Comparison of ENCODE assay signal across 25 mouse cellular contexts in genomic region chr10:5056940-5057339, GRCm38 (mm10). TPM values are rescaled to one million over a fixed set of nuclear protein-coding genes. Genes with fewer than 3 reads are reported as not detected.
"Had no signal": no experiment of that assay in that cellular context is flagged by ENCODE, and none has a peak within 500 bp of the region (broad histone marks: within the 10 kb centered on the region; RNA-seq: fewer than 3 reads in every experiment).

No protein-coding gene starts in this region.

- DNase-seq: kidney, adult 11 months; kidney, adult 8-10 months; kidney, postnatal 14 days; kidney, postnatal 4 days; layer of hippocampus, postnatal 36 days; liver, embryonic 13.5 days; lung, adult 2 months; lung, postnatal 14 days; lung, postnatal 4 days; thymus, adult 18-20 months; thymus, postnatal 36 days had no signal

- H3K9ac ChIP-seq: kidney, embryonic 15.5 days; liver, embryonic 13.5 days; midbrain, embryonic 12.5 days had no signal

- H3K4me3 ChIP-seq: kidney, embryonic 15.5 days; left cerebral cortex, adult 2 months; liver, embryonic 13.5 days; megakaryocyte, embryonic 14.5 days; midbrain, embryonic 12.5 days had no signal

- H3K27ac ChIP-seq: kidney, embryonic 15.5 days; left cerebral cortex, adult 2 months; liver, embryonic 13.5 days; midbrain, embryonic 12.5 days had no signal

- H3K4me2 ChIP-seq: kidney, embryonic 15.5 days; liver, embryonic 13.5 days; midbrain, embryonic 12.5 days had no signal

- H3K36me3 ChIP-seq: midbrain, embryonic 12.5 days had no signal

- H3K9me3 ChIP-seq: kidney, embryonic 15.5 days; liver, embryonic 13.5 days; megakaryocyte, embryonic 14.5 days; midbrain, embryonic 12.5 days had no signal

- H3K27me3 ChIP-seq: kidney, embryonic 15.5 days; liver, embryonic 13.5 days; megakaryocyte, embryonic 14.5 days had no signal

- H3K4me1 ChIP-seq: kidney, embryonic 15.5 days; liver, embryonic 13.5 days had no signal

RNA-seq across cellular contexts. Expression of gene Gm10097, which starts 12.1 kb away (rescaled TPM):
- total RNA-seq: layer of hippocampus, adult 18-20 months; layer of hippocampus, postnatal 36 days; left cerebral cortex, adult 2 months; left cerebral cortex, postnatal 10 days; left cerebral cortex, postnatal 36 days; liver, adult 2 months; monocyte, adult 5-6 weeks had no signal
- polyA plus RNA-seq: liver, adult 2 months; liver, embryonic 13.5 days; lung, adult 2 months; midbrain, embryonic 12.5 days; neural tube, embryonic 11.5 days; small intestine, adult 2 months; spleen, adult 2 months; testis, adult 2 months; urinary bladder, adult 2 months had no signal
